Mouse (Mus musculus) thymus, postnatal 25 days (tissue): Measurements from ENCODE around the gene Glrx.
"Not testable (repeated sequence)": the region's sequence is repeated elsewhere in the genome, so short reads cannot be mapped to it uniquely, and the experiment has no call there.

Experiments used
- DNase-seq: peaks from one replicate; pipeline ENCODE4 v3.0.0; 2022

Glrx gene

DNA sequence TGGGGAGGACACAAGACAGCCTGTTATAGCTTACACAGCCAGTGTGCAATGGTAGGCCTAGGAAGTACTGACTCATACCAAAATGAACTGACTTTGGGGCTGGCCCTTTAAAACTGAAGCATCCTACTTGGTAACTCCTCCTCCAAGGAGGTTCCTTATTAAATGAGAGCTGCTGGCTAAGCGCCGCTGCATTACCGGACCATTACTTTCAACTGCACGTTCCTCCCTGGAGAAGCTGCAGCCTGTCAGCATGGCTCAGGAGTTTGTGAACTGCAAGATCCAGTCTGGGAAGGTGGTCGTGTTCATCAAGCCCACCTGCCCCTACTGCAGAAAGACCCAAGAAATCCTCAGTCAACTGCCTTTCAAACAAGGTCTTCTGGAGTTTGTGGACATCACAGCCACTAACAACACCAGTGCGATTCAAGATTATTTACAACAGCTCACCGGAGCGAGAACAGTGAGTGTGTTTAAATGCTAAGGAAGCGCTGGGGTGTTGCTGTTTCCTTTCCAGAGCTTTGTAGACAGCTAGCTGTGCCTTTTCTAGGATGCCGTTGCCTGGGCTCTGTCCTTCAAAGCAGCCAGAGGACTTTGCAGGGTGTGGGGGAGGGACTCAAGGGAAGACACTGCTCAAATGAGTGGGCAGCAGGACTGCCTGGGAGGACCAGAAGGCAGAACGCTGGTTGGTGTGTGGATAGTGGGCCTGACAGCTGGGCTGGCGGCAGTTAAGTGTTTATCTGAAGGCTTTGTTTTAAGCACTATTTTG lies at the start of gene Glrx:
Gene Glrx (plus strand): TSS at position 150 of the 763 bp plus-strand sequence.
- DNase-seq = peak; percentile 38

GRCm38 (mm10) chr13:75790550-75791205 lies 49.0 kb upstream of the Glrx start:
- DNase-seq = no peak

- no peak for DNase-seq
Measured at GRCm38 (mm10) chr13:75793863-75794629, 45.6 kb upstream of the Glrx start.

DNA sequence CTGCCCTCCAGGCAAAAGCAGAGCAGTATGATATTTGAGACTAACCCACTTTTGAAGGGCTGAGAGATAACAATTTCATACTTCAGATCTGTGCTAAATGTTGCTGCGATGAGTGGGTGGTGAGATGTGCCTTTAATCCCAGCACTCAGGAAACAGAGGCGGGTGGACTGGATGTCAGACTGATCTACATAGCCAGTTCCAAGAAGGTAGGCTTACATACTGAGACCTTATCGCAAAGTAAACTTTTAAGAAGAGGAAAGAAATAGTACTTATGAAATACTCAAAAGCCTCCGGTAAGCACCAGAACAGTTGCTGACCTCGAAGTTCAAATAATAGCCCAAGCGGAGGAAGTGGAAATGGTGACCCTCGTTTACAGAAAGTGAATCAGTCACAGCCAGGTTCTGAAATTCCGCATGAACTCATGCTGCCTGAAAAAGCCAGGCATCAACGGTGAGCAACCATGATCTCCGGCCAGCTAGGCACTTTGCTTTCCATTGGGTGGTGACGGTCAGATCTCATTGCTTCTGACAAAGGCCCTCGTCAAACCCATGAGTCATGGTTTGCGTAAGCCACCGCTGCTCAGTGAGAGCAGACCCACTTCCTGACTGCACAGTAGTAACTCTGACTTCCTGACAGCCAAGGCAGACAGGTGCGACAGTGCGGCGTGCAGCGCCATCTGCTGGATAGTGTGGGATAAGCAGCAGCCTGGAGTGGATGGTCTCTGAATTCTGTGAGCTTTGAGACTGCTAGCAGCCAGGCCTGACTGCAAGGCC lies 42.1 kb upstream of the Glrx start:
- peak; percentile 93 for DNase-seq

- no peak for DNase-seq
Measured at GRCm38 (mm10) chr13:75798413-75799302, 41.0 kb upstream of the Glrx start.

GRCm38 (mm10) chr13:75799421-75799820 lies 40.2 kb upstream of the Glrx start:
- no peak for DNase-seq

DNA sequence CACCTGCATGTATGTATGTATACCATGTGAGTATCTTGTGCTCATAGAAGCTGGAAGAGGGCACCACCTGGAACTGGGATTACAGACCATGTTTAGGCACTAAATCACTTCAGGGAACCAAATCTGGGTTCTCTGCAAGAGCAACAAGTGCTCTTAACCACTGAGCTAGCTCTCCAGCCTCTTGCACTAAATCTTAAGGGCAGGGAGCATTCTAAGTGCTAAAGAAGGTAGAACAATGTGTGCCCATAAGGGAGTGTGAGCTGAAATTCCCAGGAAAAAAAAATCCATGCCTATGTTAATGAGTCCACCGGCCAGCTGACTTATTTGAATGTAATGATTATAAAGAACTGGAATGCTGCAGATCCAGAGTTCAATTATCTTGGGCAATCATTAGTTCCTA lies 31.7 kb upstream of the Glrx start:
- DNase-seq = no peak

DNA sequence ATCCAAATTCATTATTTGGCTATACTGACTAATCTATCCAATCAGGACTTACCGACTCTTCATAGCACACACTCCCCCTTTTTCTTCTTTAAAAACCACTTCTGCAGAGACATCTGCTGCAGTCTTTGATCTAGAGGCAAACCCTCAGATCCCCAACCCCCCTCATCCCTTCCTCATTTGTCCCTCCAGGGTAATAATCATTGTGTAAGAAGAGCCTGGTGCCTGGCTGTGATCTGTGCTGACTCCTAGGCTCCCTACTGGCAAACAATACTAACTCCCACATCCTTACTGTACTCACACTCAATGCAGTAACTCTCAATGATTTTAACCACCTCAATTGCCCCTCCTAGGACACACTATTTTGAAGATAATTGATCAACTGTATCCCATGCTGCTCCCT lies 29.7 kb upstream of the Glrx start:
- no peak for DNase-seq

GRCm38 (mm10) chr13:75817183-75817582 lies 22.5 kb upstream of the Glrx start:
- no peak for DNase-seq

GRCm38 (mm10) chr13:75818486-75818885 lies 21.2 kb upstream of the Glrx start:
- DNase-seq = no peak

GRCm38 (mm10) chr13:75818945-75819706 lies 20.5 kb upstream of the Glrx start:
- no peak for DNase-seq

DNA sequence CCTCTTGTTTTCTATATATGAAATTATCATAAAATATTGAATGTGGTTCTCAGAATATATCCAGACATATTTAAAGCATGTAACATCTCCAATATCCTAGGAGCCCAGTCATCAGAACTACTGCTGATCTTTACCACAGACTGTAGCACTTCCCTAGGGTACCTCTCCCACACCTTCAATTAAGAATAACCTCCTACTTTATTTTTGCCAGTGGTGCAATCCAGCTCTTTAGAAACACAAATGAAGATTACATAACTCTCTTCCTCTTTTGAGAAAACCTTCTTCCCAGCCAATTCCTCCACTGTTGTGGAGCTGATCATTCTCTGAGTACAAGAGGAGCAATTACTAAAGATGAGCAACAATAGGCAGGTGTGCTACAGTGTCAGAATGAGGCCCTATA lies 19.8 kb upstream of the Glrx start:
- DNase-seq = no peak

DNA sequence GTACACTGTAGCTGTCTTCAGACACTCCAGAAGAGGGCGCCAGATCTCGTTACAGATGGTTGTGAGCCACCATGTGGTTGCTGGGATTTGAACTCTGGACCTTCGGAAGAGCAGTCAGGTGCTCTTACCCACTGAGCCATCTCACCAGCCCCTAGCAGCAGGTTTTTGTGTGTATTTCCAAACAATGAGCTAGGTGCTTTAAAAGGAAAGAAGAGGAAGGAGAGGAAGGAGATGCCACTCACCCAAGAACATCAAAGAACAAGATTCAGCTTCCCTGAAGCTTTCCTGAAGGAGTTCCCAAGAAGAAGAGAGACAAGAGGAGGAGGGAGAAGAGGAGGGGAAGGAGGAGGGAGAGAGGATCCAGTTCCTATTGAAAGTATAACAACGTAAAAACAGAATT lies 17.3 kb upstream of the Glrx start:
- not testable (repeated sequence) for DNase-seq

DNA sequence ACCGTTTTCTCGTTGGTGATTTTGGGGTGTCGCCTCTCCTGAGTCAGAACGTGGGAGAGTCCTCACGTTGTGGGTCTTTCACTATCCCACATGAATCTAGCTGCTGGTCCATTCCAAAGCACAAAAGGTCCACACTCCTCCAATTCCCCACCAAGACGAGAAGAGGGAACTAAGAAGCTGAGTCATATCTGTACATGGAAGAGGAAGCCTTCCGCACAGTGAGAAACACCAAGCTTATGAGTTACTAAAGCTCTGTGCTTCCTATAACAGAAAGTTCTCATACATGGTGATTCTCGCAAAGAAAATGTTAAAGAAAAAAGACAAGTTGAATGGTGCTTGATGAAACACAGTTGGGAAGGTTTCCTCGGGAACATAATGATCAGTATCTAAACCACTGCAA lies 16.5 kb upstream of the Glrx start:
- DNase-seq = no peak

- no peak for DNase-seq
Measured at GRCm38 (mm10) chr13:75824611-75825319, 14.9 kb upstream of the Glrx start.

DNA sequence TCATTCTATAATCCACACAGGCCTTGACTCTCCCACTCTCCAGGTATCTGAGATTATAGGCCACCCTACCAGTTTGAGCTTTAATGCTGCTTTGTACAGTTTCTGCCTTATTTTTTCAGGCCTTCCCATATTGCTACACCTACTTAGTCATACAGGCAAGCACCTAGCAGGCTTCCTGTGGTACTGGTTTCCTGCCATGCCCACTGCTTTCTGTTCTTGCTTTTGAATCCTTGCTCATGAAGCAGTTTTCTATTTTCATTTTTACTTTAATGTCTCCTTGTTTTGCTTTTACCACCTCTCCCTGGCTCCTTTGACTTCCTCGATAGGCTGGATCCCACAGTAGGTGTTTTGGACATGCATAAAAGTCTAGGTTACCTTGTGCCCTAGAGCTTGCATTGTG lies 14.3 kb upstream of the Glrx start:
- DNase-seq = no peak

GRCm38 (mm10) chr13:75830708-75831107 lies 9.0 kb upstream of the Glrx start:
- DNase-seq = no peak

GRCm38 (mm10) chr13:75831710-75832109 lies 8.0 kb upstream of the Glrx start:
- DNase-seq = no peak

- DNase-seq = no peak
Measured at GRCm38 (mm10) chr13:75832697-75833096, 7.0 kb upstream of the Glrx start.

GRCm38 (mm10) chr13:75833499-75833898 lies 6.2 kb upstream of the Glrx start:
- DNase-seq = no peak

- DNase-seq = no peak
Measured at GRCm38 (mm10) chr13:75835461-75835860, 4.2 kb upstream of the Glrx start.
